Mouse (Mus musculus): ENCODE results near the gene Myo5a. TPM values are rescaled to one million over a fixed set of nuclear protein-coding genes. Genes with fewer than 3 reads are reported as not detected.
A peak's percentile ranks its signal among the peaks of the same experiment; 100 is the strongest.
"Not testable (repeated sequence)": the region's sequence is repeated elsewhere in the genome, so short reads cannot be mapped to it uniquely, and the experiment has no call there.

Gene Myo5a
- total RNA-seq, 4 experiments from 2014 or later, result 7.0 to 13.0 (median 8.6) TPM

- DNase-seq (ENCODE audit: low spot score), result no peak
These were observed 177.5 kb downstream of the Myo5a start for GRCm38 (mm10) chr9:75248359-75248758.

GRCm38 (mm10) chr9:75248874-75249273 lies 178.1 kb downstream of the Myo5a start:
- no peak for DNase-seq (ENCODE audit: low spot score)

GRCm38 (mm10) chr9:75253158-75253557 lies 182.3 kb downstream of the Myo5a start:
- DNase-seq (ENCODE audit: low spot score), result not testable (repeated sequence)

- peak; percentile 18 for DNase-seq (ENCODE audit: low spot score)
These were observed 183.0 kb downstream of the Myo5a start for GRCm38 (mm10) chr9:75253766-75254165.

- DNase-seq (ENCODE audit: low spot score), result peak; percentile 67
These were observed 183.6 kb downstream of the Myo5a start for GRCm38 (mm10) chr9:75254196-75254955.

GRCm38 (mm10) chr9:75255820-75256545 lies 185.2 kb downstream of the Myo5a start:
- no peak for DNase-seq (ENCODE audit: low spot score)

GRCm38 (mm10) chr9:75258792-75259191 lies 188.0 kb downstream of the Myo5a start:
- no peak for DNase-seq (ENCODE audit: low spot score)

- DNase-seq (ENCODE audit: low spot score), result no peak
These were observed 188.8 kb downstream of the Myo5a start for GRCm38 (mm10) chr9:75259656-75260055.

GRCm38 (mm10) chr9:75261332-75261872 lies 190.6 kb downstream of the Myo5a start:
- DNase-seq (ENCODE audit: low spot score), result no peak

GRCm38 (mm10) chr9:75262235-75262826 lies 191.5 kb downstream of the Myo5a start:
- no peak for DNase-seq (ENCODE audit: low spot score)

GRCm38 (mm10) chr9:75264008-75264718 lies 193.3 kb downstream of the Myo5a start:
- DNase-seq (ENCODE audit: low spot score), result no peak

GRCm38 (mm10) chr9:75267147-75267546 lies 196.3 kb downstream of the Myo5a start:
- DNase-seq (ENCODE audit: low spot score), result no peak

- DNase-seq (ENCODE audit: low spot score), result no peak
These were observed 199.6 kb downstream of the Myo5a start for GRCm38 (mm10) chr9:75270382-75270781.

- no peak for DNase-seq (ENCODE audit: low spot score)
These were observed 200.7 kb downstream of the Myo5a start for GRCm38 (mm10) chr9:75271539-75271938.

Other genes with a start within 250 kb of the Myo5a start
- gene Onecut1, start 209.1 kb upstream of the Myo5a start, total RNA-seq (2022), result not detected
- 10 to 100 TPM; 20.6 to 41.9 (median 32.7) TPM for gene Fam214a, start 118.1 kb upstream of the Myo5a start, total RNA-seq (2022)
- 100 to 1,000 TPM; 151 to 245 (median 188) TPM for gene Arpp19, start 33.4 kb upstream of the Myo5a start, total RNA-seq (2022)
- 1 to 10 TPM; 3.8 to 7.2 (median 5.3) TPM for gene Myo5c, start 161.0 kb downstream of the Myo5a start, total RNA-seq (2022)
- 10 to 100 TPM; 20.4 to 25.1 (median 23.8) TPM for gene Gnb5, start 235.3 kb downstream of the Myo5a start, total RNA-seq (2022)